Mouse (Mus musculus) heart, embryonic 12.5 days (tissue): Measurements from ENCODE around the gene Enpp4. TPM values are rescaled to one million over a fixed set of nuclear protein-coding genes. Genes with fewer than 3 reads are reported as not detected.

Experiments
- ATAC-seq: fragments of 200-750 bp; cut with Nextera tagmentation; 2 replicates; pipeline ENCODE4 v1.8.0; 2017; ENCODE audit warnings: moderate TSS enrichment, moderate library complexity; ENCODE audit not compliant: insufficient number of reproducible peaks, low FRiP score
- H3K27ac ChIP-seq: fragments of 300-500 bp; sonication (generic); 2 replicates; pipeline ENCODE4 v1.5.1; 2016; ENCODE audit warnings: mild to moderate bottlenecking, moderate library complexity; ENCODE audit not compliant: poor library complexity, severe bottlenecking
- H3K27me3 ChIP-seq: fragments of 300-500 bp; sonication (generic); replicated peaks from 2 replicates; pipeline ENCODE4 v1.6.1; 2016; ENCODE audit warnings: mild to moderate bottlenecking, moderate library complexity
- H3K36me3 ChIP-seq: fragments of 300-500 bp; sonication (generic); 2 replicates; pipeline ENCODE4 v1.6.1; 2016; ENCODE audit warnings: mild to moderate bottlenecking, moderate library complexity
- H3K4me1 ChIP-seq: fragments of 300-500 bp; sonication (generic); replicated peaks from 2 replicates; pipeline ENCODE4 v1.6.1; 2016; ENCODE audit warnings: mild to moderate bottlenecking
- H3K4me2 ChIP-seq: fragments of 300-500 bp; sonication (generic); 2 replicates; pipeline ENCODE4 v1.6.1; 2016; ENCODE audit warnings: mild to moderate bottlenecking, moderate library complexity
- H3K4me3 ChIP-seq: fragments of 300-500 bp; sonication (generic); 2 replicates; pipeline ENCODE4 v1.5.1; 2016; ENCODE audit warnings: mild to moderate bottlenecking
- H3K9ac ChIP-seq: fragments of 300-500 bp; sonication (generic); 2 replicates; pipeline ENCODE4 v1.6.1; 2016; ENCODE audit warnings: mild to moderate bottlenecking, moderate library complexity
- H3K9me3 ChIP-seq: fragments of 300-500 bp; sonication (generic); replicated peaks from 2 replicates; pipeline ENCODE4 v1.6.1; 2016; ENCODE audit warnings: mild to moderate bottlenecking, moderate library complexity
- WGBS: fragments of 180-500 bp; shearing (Covaris S2); methylation state at CpG from one replicate; pipeline ENCODE4 v1.1.7; 2016; 5-methylcytosine and 5-hydroxymethylcytosine counted together
- polyA plus RNA-seq: library from polyadenylated mRNA; unstranded; fragments of >200 nt; fragmentation: Nextera tagmentation; extraction: Ambion mirVana; gene quantifications from 2 replicates; pipeline ENCODE4 v1.2.1, GENCODE M21; 2016

The Enpp4 gene
- polyA plus RNA-seq, 1 experiment from 2014 or later: 8.1 TPM

GRCm38 (mm10) chr17:44090916-44091315 is 14.7 kb downstream of the Enpp4 start:
- H3K4me2 ChIP-seq: no peak overlapping the region
- H3K9me3 ChIP-seq: no peaks in the 10 kb centered on the region
- peaks cover 3% of the 10 kb centered on the region; the same call in 1 of the 2 replicates for H3K27me3 ChIP-seq
- no peaks in the 10 kb centered on the region for H3K4me1 ChIP-seq
- 57% methylated on average over 2 of the region's 2 CpGs for WGBS
- no peaks in the 10 kb centered on the region for H3K36me3 ChIP-seq
- no peak overlapping the region for H3K27ac ChIP-seq
- H3K9ac ChIP-seq: no peak overlapping the region
- no peak for ATAC-seq
- H3K4me3 ChIP-seq: no peak overlapping the region

- H3K4me1 ChIP-seq: no peaks in the 10 kb centered on the region
- H3K9ac ChIP-seq: no peak overlapping the region
- peaks cover 3% of the 10 kb centered on the region; the same call in 1 of the 2 replicates for H3K36me3 ChIP-seq
- H3K4me3 ChIP-seq: no peak overlapping the region
- 82% methylated on average over 3 of the region's 3 CpGs for WGBS
- no peak for ATAC-seq
- peaks cover 3% of the 10 kb centered on the region; the same call in 1 of the 2 replicates for H3K27me3 ChIP-seq
- no peaks in the 10 kb centered on the region for H3K9me3 ChIP-seq
- H3K4me2 ChIP-seq: no peak overlapping the region
- H3K27ac ChIP-seq: no peak overlapping the region
Measured at GRCm38 (mm10) chr17:44088226-44088625, 17.4 kb downstream of the Enpp4 start.

DNA sequence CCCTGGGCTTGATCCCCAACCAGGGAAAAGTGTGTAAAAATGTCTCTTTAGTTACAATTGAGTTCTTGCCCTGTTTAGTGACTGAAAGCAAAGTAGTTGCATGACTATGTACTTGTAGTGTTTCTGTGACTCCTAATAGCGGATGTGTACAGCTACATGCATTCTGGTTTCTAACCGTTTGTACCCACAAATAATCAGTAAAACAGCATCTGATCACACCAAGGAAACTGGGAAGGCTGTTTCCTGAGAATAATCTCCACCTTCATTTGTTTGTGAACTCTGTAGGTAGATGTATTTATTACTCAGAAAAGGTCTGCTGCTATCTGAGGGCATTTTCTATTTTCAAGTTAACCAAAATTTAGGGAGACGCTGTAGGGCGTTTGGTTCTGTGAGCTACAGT is 22.5 kb downstream of the Enpp4 start:
- Histone ChIP-seq H3K27ac (no peak overlapping the region), H3K27me3 (peaks cover 3% of the 10 kb centered on the region; the same call in 1 of the 2 replicates), H3K4me1 (no peaks in the 10 kb centered on the region), H3K4me2 (no peak overlapping the region), H3K4me3 (no peak overlapping the region), H3K9me3 (no peaks in the 10 kb centered on the region), H3K36me3 (peaks cover 9% of the 10 kb centered on the region), H3K9ac (no peak overlapping the region)
- ATAC-seq: no peak
- WGBS: 83% methylated on average over 4 of the region's 4 CpGs

DNA sequence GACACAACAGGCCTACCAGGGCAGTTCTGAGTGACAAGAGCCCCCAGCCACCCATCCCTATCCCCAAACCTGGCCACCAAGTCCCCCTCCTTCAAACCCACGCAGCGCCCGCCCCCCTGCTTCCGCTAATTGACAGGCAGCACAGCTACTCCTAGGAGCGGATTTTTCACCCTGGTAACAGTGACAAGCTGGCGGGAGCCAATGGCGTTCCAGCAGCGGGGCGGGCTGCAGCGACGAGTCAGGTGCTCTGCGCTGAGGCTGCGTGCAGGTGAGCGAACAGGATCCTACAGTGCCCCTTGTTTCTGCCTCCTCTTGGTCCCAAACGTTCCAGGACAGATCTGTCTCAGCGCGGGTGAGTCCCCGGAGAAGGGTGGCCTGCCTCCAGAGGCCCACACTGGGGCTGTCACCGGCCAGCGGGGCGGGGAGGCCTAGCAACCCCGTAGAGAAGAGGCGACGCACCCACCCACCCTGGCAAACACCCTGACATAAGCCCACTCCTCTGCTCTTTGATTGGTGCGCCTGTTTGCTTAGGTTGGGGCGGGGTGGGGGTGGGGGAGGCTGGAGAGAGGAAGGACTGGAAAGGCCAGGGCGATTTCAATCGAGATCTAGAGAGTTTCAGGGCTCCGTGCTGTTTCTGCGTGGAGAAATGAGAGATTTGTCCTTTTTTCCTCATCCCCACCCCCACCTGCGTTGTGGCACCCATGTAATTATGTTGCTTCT is 26.8 kb downstream of the Enpp4 start, which contains the start of gene Enpp5:
TSS of gene Enpp5 (plus strand) at position 183 of the 720 bp plus-strand sequence.
- ATAC-seq: peak; percentile 83
- H3K27ac ChIP-seq: no peak within 1 kb of the TSS
- peaks cover 6% of the 10 kb centered on the region for H3K36me3 ChIP-seq
- H3K4me3 ChIP-seq: peak within 1 kb of the TSS; percentile 88
- peak within 1 kb of the TSS; percentile 97 for H3K4me2 ChIP-seq
- WGBS: under 1% methylated on average over 31 of the region's 31 CpGs
- no peaks in the 10 kb centered on the region for H3K9me3 ChIP-seq
- peaks cover 4% of the 10 kb centered on the region; the same call in 1 of the 2 replicates for H3K27me3 ChIP-seq
- peak within 1 kb of the TSS; percentile 79 for H3K9ac ChIP-seq
- H3K4me1 ChIP-seq: no peaks in the 10 kb centered on the region

DNA sequence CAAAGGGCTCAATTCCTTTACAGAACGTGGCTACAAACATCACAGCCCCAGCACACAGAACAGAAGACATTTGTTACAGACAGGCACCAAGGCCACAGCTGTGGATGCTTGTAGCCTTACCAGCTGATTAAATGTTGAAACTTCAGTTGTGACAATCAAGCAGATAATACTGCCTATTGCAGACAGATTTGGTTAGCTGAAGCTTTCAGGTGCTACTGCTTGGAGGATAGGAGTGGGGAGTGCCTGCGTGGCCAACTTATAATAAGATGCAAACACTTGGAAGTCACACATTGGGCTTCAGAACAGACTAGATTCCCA is 27.8 kb downstream of the Enpp4 start:
- no peak overlapping the region for H3K4me2 ChIP-seq
- peaks cover 6% of the 10 kb centered on the region for H3K36me3 ChIP-seq
- WGBS: 63% methylated on average over 2 of the region's 2 CpGs
- H3K4me1 ChIP-seq: no peaks in the 10 kb centered on the region
- H3K27me3 ChIP-seq: peaks cover 4% of the 10 kb centered on the region; the same call in 1 of the 2 replicates
- H3K9me3 ChIP-seq: no peaks in the 10 kb centered on the region
- ATAC-seq: no peak
- no peak overlapping the region for H3K9ac ChIP-seq
- no peak overlapping the region for H3K4me3 ChIP-seq
- H3K27ac ChIP-seq: no peak overlapping the region

GRCm38 (mm10) chr17:44077146-44077842 is 28.3 kb downstream of the Enpp4 start:
- Histone ChIP-seq H3K36me3 (peaks cover 6% of the 10 kb centered on the region), H3K4me2 (no peak overlapping the region), H3K4me3 (no peak overlapping the region), H3K9me3 (no peaks in the 10 kb centered on the region), H3K27ac (no peak overlapping the region), H3K4me1 (no peaks in the 10 kb centered on the region), H3K27me3 (peaks cover 4% of the 10 kb centered on the region; the same call in 1 of the 2 replicates), H3K9ac (no peak overlapping the region)
- no peak for ATAC-seq
- WGBS: 72% methylated on average over 12 of the region's 12 CpGs

DNA sequence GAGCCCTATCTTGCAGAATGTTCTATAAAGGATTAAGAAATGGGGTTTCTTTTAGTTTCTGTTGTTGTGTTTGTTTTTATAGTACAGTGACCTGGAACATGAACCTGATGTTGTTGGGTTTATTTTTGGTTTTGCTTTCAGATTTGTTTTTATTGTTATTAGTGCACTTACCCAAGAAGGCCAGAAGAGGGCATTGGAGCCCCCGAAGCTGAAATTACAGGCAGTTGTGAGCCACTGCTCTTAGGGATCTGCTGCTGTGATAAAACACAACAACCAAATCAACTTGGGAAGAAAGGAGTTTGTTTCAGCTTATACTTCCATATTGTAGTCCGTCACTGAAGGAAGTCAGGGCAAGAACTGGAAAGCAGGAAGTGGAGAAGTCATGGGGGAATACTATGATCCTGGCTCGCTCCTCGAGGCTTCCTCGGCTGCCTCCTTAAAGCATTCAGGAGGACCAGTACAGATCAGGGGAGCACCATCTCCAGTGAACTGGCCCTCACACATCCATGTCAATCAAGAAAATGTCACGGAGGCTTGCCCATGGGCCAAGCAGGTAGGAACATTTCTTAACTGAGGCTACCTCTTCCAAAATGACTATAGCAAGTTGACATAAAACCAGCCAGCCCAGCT is 29.4 kb downstream of the Enpp4 start:
- Histone ChIP-seq H3K36me3 (peaks cover 3% of the 10 kb centered on the region; the same call in 1 of the 2 replicates), H3K4me2 (no peak overlapping the region), H3K9me3 (no peaks in the 10 kb centered on the region), H3K9ac (no peak overlapping the region), H3K27ac (no peak overlapping the region), H3K4me1 (no peaks in the 10 kb centered on the region), H3K27me3 (peaks cover 4% of the 10 kb centered on the region; the same call in 1 of the 2 replicates), H3K4me3 (no peak overlapping the region)
- WGBS: 53% methylated on average over 6 of the region's 6 CpGs
- no peak for ATAC-seq

DNA sequence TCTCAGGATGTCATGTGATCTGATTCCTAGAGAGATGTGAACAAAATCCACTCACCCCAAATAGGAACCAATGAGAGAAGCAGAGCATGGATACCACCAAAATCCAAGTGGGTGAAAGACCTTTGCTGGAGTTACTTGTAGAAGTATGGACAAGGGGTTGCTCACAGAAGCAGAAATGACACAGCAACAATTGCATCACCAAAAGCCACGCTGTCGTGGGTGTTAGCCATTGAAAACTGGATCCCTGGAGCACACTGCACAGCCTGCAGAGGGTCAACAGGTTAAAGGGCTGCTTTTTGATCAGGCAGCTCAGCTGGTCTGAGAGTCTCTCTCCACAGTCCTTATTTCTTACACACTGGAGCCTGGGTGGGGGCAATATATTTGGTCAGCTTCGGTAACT is 30.0 kb downstream of the Enpp4 start:
- no peaks in the 10 kb centered on the region for H3K9me3 ChIP-seq
- no peak overlapping the region for H3K4me2 ChIP-seq
- H3K9ac ChIP-seq: no peak overlapping the region
- WGBS: 83% methylated on average over 3 of the region's 3 CpGs
- no peaks in the 10 kb centered on the region for H3K4me1 ChIP-seq
- no peak for ATAC-seq
- H3K27ac ChIP-seq: no peak overlapping the region
- no peaks in the 10 kb centered on the region for H3K36me3 ChIP-seq
- H3K4me3 ChIP-seq: no peak overlapping the region
- peaks cover 4% of the 10 kb centered on the region; the same call in 1 of the 2 replicates for H3K27me3 ChIP-seq

GRCm38 (mm10) chr17:44071680-44072079 is 33.9 kb downstream of the Enpp4 start:
- no peaks in the 10 kb centered on the region for H3K9me3 ChIP-seq
- H3K36me3 ChIP-seq: no peaks in the 10 kb centered on the region
- ATAC-seq: no peak
- no peak overlapping the region for H3K4me3 ChIP-seq
- no peaks in the 10 kb centered on the region for H3K4me1 ChIP-seq
- no peak overlapping the region for H3K9ac ChIP-seq
- no peaks in the 10 kb centered on the region for H3K27me3 ChIP-seq
- no peak overlapping the region for H3K27ac ChIP-seq
- no peak overlapping the region for H3K4me2 ChIP-seq

DNA sequence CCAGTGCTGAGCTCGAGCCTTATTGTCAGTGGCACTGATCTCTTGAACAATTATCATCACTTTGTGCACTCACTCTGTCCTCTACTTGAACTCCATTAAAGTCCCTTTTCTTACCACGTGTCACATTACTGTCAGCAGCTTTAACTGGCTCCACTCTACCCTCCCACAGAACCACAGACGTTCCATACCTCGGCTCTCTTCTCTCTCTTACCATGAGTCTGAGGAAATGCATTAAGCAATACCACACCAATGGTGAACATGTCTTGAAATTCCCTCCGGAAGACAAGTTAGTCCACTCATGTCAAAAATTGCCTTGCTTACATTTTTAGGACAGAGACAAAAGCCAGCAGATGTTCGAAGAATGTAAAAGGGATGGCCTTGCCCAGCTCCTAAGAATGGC is 36.7 kb downstream of the Enpp4 start:
- Histone ChIP-seq H3K27me3 (no peaks in the 10 kb centered on the region), H3K4me3 (no peak overlapping the region), H3K9ac (no peak overlapping the region), H3K4me2 (no peak overlapping the region), H3K4me1 (no peaks in the 10 kb centered on the region), H3K27ac (no peak overlapping the region), H3K9me3 (no peaks in the 10 kb centered on the region), H3K36me3 (no peaks in the 10 kb centered on the region)
- 65% methylated on average over 6 of the region's 6 CpGs for WGBS
- ATAC-seq: no peak

DNA sequence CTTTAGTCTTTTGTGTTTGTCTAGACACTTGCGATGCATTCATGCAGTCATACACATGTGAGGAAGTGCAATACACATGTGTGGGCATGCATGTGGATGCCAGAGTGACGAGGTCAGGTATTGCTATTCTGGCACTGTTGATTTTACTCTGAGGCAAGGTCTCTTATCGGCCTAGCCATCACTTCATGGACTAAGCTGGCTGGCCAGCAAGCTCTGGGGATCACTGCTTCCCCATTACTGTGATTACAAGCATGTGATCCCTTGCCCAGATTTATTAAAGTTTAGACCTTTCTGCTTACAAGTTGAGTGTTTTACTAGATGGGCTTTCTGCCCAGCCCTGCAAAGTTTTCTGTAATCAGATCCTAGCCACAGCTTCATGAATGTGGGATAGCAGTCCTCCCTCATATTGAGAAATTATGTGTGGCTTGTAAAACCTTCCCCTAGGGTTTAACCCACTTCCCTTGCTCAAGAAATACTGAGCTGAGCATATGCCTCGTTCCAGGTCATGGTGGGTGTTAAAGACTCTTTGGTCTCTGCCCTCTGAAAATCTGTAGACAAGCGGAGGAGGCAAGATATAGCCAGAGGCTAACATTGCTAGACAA is 44.2 kb downstream of the Enpp4 start:
- no peaks in the 10 kb centered on the region for H3K4me1 ChIP-seq
- H3K4me2 ChIP-seq: no peak overlapping the region
- no peaks in the 10 kb centered on the region for H3K36me3 ChIP-seq
- H3K9me3 ChIP-seq: no peaks in the 10 kb centered on the region
- H3K27me3 ChIP-seq: no peaks in the 10 kb centered on the region
- no peak for ATAC-seq
- no peak overlapping the region for H3K27ac ChIP-seq
- H3K4me3 ChIP-seq: no peak overlapping the region
- 69% methylated on average over 5 of the region's 5 CpGs for WGBS
- no peak overlapping the region for H3K9ac ChIP-seq
